Mouse (Mus musculus) megakaryocyte, embryonic 14.5 days (primary cell): Measurements from ENCODE around the gene Olfr1440.

ENCODE experiments used
- FLI1 ChIP-seq: IDR thresholded peaks from 2 replicates; pipeline ENCODE4 v1.6.1; 2012; ENCODE audit warnings: low read length, inconsistent platforms, mixed read lengths
- GATA1 ChIP-seq: IDR thresholded peaks from 3 replicates; pipeline ENCODE4 v1.6.1; 2012; ENCODE audit warnings: mixed read lengths, low read length, inconsistent platforms, borderline replicate concordance

GRCm38 (mm10) chr19:12442560-12442959 lies 55.5 kb downstream of the Olfr1440 start:
- TF ChIP-seq GATA1 (no peak), FLI1 (peak; percentile 56; the same call in 1 of the 2 replicates)
